Mouse (Mus musculus) adrenal gland, postnatal 10 days (tissue): ENCODE data around the gene Mrps18b. TPM values are rescaled to one million over a fixed set of nuclear protein-coding genes. Genes with fewer than 3 reads are reported as not detected.

Source experiments
- DNase-seq: peaks from one replicate; pipeline ENCODE4 v3.0.0; 2021; ENCODE audit warnings: mixed read lengths
- microRNA-seq: library from miRNA; unstranded; fragments of <30 nt; microRNA quantifications from one replicate; pipeline ENCODE4 v1.2.0, GENCODE M21; 2021
- total RNA-seq, 2 experiments: library from RNA; stranded (reverse); gene quantifications; 2 replicates each; pipeline ENCODE4 v1.2.3; 2021

Mrps18b gene
- total RNA-seq, 2 experiments from 2014 or later = 101 to 104 TPM

DNA sequence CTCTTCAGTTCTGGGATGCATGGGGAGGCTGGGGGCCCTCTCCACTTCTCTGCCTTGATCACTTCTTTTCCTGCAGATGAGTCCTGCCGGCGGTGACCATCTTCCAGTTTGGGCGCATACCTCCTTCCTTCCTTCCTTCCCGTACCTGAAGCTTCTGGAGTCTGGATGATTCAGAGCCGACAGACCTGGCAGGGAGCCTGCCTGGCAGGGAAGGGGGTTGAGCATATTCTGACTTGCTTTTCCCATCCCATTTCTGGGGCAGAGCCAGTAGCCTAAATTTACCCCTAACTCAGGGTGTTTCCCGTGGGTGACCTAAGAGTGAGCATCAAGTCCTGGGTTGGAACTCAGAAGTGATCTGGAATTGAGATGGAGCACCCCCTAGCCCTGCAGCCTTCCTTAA lies 41.5 kb downstream of the Mrps18b start:
- DNase-seq = no peak

DNA sequence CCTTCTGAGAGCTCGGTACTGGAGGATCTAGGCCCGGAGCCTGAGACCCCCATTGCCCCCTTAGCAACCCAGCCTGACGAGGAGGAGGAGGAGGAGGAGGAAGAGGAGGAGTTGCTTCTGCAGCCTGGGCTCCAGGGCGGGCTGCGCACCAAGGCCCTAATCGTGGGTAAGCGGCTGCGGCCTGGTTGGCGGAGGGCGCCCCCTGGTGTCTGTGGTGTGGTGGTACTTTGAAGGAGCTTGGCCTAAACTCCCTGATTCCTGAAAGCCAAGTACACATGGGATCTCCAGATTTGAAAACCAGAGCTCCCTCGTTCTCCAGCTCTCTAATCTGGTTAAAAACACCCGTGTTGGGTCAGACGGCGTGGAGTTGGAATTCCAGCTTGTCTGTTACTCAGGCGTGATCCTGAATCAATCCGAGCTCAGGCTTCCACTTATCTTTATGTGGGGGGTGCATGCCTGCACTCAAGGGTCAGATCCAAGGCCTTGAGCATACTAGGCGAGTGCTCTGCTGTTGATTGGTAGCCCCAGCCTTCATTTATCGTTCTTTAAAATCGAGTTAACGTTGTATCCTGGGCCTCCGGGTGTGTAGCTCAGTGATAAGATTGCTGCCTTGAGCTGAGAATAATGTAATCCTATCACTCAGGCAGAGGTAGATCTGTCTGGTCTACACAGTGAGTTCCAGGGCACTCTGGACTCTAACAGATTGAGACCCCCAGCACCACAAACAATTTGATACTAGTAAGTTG lies 42.2 kb downstream of the Mrps18b start:
- peak; percentile 95 for DNase-seq

DNA sequence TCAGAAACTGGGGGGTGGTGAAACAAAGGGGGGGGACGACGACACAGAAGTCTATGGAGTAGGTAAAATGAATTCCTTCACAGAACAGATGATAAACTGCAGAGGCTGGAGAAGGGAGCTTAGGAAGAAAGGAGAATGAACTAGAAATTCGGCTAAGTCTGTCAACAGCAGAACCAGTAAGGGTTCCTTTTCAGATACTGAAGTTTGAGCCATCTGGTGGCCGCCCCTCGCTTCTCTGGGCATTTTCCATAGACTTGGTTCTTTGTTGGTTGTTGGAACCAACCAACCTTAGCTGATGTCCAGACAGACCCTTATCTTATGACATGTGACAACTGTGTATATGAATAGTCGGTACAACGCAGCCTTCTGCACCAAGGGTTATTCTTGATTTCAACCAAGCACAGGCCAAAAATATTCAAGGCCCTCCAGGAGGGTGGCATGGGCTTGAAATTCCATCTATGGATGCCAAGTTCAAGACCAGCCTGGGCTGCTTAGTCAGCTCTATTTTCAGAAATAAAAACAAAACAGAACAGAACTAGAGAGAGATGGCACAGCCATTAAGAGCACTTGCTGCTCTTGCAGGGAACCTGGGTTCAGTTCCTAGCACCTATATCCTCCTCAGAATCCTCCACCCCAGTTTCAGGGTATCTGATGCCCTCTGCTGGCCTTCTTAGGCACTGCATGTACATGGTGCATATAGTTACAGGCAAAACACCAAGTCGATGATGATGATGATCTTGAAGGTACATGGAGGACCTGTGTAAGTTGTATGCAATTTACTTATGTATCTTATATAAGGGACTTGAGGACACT lies 45.1 kb downstream of the Mrps18b start:
- peak; percentile 48 for DNase-seq

DNA sequence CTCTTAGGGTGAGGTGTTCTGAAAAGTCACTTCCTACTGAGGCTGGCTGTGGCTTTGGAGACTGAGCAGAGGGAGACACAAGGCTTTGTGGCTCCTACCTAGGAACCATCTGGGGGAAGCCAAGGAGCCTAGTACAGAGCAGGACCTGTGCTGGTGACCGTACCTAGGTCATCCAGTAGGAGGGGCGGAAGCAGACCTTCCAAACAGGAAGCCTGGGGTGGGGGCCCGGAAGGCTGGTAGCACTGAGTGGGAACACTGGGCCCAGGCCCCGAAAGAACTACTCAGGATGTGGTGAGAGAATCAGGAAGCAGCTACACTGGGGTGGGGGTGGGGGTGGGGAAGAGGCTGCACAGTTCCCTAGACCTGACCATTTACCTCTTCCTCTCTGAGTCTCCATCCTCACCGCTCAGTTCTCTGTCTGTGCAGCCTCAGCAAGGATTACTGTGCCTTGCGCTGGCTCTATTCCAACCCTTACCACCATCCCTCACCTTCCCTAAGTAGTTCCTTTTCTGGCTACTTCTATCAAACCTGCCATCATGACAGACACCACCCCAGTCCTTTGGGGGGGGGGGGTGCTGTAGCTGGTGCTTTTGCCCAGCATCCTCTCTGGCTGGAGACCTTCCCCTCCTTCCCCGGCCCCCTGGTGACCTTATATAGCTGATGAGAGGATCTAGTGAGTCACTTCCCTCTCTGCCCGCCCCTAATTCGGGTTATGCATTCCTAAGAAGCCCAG lies 45.9 kb downstream of the Mrps18b start:
- DNase-seq = peak; percentile 69

DNA sequence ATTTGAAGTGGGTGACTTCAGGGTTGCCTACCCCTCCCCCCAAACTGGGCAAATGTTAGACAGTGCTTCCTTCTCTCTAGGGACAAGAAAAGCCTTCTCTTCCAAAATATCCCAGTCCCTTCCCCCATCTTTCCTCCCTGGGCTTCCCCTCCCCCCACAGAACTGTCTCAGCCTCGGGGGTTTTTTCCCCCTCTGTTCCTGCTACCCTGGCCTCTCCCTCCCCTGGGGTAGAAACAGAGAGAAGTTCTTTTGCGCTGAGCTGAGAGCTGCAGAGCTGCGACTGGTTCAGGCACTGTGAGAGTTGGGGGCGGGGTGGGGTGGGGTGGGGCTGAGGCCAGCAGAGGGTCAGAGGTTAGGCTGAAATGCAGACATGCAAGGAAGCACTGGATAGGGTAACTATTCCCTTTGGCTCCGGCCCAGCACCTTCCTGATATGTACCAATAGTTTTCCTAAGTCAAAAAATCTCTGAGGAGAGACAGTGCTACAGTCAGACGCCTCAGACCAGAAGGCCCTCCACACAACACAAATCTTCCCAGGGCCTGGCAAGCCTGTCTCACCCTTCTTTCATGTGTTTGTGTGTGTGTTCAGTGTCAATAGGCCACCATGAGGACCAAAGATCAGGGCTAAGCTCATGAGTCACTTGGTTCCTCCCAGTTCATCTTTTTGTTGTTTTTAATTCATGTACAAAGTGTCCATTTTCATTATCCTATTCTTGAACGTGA lies 46.7 kb downstream of the Mrps18b start:
- DNase-seq = peak; percentile 61

DNA sequence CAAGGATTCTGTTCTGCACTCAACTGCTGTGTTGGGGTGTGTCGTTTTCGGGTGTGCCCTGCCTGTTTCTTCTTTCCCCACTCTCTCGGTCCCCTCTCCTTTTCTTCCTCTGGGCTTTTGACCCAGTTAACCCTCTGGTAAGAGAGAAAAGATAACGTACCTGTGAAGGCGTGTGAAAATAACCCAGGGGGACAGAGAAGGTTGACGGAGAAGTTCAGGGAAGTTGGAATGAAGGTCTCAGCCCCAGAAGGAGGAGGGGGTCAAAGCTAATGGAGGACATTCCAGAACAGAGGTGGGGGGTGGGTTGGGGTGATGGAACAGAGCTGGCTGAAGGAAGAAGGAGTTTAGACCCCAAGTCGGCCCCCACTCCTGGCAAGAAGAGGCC lies 47.2 kb downstream of the Mrps18b start:
- no peak for DNase-seq

DNA sequence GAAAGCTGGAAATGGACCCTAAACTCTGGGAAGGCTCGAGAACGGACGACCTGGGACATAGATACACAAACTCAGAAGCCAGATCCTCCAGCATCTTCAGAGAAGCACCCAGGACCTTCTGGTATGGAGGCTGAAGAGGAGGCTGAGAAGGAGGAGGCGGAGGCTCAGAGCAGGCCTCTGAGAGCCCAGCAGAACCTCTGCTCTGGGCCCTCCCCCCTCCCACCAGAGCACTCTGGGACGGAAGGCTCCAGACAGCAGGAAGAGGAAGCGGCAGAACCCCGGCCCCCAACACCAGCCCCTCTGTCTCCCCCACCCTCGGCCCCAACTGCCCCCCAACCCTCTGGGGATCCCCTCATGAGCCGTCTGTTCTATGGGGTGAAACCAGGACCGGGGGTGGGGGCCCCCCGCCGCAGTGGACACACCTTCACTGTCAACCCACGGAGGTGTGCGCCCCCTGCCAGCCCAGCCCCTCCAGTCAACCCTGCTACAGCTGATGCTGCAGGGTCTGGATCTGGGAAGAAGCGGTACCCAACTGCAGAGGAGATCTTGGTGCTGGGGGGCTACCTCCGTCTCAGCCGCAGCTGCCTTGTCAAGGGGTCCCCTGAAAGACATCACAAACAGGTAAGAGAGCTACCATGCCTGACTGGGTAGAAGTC lies 47.9 kb downstream of the Mrps18b start:
- peak; percentile 46 for DNase-seq

DNA sequence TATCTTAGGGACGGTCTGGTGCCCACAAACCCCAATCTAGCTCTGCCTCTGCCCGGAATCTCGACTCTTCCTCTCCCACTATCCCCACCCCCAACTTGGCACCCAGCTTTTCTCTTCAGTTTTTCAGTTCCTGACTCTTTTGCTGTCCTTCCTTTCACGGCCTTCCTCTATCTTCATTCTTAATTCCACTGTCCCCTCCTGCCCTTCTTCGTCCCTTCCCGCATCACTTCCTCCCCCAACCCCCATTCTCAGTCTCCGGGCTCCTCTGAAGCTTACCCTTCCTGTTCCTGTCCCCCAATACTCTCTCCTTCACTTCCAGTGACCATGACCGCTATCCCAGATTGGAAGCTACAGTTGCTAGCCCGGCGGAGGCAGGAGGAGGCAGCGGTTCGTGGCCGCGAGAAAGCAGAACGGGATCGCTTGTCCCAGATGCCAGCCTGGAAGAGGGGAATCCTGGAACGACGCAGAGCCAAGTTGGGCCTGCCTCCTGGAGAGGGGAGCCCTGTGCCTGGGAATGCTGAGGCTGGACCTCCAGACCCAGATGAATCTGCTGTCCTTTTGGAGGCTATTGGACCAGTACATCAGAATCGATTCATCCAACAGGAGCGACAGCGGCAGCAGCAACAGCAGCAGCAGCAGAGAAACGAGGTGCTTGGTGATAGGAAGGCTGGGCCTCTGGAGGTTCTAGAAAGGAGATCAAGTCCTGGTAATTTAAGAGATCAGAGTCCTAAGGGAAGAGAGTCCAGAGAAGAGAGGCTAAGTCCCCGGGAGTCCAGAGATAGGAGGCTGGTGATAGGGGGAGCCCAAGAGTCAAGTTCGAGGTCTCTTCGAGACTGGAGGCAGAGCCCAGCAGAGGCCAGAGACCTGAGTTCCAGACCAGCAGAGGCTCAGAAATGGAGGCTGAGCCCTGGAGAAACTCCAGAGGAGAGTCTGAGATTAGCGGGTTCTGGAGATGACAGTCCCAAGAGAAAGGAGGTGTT lies 49.0 kb downstream of the Mrps18b start:
- DNase-seq = peak; percentile 59

DNA sequence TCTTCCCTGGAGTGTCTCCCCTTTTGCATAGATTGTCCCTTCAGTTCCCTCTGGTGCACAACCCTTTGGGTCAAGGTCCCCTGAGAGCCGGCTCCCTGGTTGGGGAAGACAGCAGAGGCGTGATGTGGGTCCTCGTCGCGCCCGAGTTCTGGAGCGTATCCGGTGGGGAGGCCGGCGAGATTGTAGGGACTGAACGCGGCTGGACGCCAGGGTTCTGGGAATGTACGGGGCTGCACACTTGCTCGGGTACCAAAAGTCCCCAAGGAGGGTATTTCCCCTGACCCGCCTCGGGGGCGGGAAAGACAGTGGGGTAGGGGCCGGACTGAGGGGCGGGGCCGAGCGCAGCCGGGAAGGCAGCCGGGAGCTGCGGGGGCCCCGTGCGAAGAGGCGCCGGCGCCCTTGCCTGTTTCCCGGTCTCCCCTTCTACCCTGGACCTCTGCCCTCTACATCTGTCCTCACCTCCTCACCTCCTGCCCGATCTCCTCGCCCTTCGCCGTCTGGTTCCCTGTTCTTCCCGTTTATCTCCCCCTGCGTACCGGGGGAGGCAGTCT lies 49.8 kb downstream of the Mrps18b start:
- DNase-seq = peak; percentile 81

DNA sequence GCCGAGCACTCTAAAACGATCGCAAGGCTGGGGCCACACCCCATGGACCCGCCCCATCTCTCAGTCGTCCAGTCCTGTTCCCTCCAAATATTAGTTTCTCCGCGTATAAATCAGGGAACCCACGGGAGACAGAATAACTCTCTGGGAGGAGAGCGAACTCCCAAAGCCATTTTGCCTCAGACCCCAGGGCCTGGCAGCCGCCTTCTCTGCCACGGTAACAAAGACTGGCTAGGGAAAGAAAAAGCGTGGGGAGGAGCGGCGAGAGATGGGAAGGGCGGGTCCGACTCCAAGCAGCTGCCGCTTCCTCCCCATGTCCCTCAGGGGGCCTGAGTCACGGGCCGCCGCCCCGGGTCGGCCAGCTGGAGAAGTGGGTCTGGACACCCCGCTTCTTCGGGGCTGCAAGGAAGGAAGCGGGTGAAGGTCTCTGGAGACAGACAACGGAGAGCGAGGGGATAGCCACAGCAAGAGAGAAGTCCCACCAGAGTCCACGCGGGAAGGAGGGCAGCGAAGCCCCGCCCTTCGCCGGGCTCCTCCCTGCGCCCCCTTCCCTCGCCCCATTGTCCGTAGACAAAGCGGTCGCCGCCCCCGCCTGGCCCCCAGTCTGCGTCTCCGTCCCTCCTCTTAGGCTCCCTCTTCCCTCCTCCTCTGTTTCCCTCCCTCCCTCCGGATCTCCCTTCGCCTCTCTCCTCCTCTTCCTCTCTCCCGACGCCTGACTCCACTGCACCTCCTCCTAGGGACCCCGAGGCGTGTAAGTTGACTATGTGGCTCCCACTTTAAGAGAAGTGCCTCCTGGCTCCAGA lies 50.5 kb downstream of the Mrps18b start, which contains the start of gene Ppp1r18:
Gene Ppp1r18 (plus strand): TSS at position 113 of the 800 bp plus-strand sequence.
- DNase-seq = peak; percentile 81

DNA sequence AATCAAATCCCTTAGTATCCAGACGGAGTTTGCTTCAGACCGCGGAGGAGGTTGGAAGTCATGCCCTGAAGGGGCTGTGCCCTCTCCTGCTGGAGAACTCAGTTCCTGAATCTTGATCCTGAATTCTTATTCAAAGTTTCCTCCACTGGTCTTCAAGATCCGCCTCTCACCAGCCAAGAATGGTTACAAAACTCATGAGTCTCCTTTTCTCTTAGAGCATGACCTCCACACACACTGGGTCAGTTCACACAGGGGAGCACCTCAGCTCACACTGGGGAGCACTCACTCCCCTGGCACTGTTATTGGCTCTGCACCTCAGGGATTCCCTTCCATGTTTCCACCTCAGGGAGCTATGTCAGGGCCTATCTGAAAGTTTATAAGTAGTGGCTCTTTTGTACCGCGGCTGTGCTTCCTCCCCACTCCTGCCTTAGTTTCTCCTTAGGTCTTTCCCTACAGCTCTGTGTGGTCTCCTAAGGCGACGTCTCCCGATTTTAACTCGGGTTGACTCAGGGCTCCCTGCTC lies 51.3 kb downstream of the Mrps18b start:
- peak; percentile 37 for DNase-seq

DNA sequence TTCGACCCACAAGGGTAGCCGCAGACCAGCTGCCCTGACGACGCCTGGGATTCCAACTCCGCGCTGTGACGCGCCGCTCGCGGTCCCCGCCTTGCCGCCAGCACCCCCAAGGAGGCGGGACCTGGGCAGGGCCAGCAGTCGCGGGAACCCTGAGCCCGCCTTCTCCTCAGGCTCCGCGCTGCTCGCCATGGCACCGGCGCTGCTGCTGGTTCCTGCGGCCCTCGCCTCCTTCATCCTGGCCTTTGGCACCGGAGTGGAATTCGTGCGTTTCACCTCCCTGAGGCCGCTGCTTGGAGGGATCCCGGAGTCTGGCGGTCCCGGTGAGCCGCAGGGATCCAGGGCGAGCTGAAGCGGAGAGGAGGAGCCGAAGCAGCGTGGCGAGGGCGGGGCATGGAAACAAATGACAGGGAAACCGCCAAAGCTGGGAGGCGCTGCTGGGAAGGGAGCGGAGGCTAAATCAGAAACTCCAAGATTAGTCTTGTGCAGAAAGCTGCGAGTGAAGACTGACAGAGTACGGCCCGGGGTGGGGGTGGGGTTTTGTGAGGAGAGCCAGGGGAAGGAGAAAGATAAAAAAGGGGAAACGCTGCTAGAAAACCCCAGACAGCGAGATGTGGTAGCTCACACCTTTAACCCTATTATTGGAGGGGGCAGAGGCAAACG lies 54.9 kb downstream of the Mrps18b start, which contains the start of gene Nrm:
Gene Nrm (plus strand): TSS at position 121 of the 660 bp plus-strand sequence.
- peak; percentile 93 for DNase-seq

DNA sequence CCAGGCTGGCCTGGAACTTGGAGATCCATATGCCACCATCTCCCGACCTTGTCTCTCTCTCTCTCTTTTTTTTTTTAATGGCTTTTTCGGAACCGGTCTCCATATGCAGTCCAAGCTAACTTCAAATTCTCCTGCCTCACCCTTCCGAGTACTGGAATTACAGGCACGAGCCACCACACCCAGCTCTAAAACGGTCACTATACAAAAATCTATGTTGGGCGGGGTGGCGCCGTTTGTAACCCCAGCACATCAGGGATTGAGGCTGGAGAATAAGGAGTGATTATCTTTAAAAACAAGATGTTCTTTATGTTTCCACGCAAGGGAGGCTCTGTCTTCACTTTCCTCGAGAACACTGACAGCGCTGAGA lies 55.4 kb downstream of the Mrps18b start:
- DNase-seq = no peak

Small RNA genes within 50 kb of the gene (microRNA-seq; reads per million reads assigned to microRNA genes)
- 1.4 reads per million for gene Gm28033
- gene Mir1894 = not detected
- 153 reads per million, percentile 51 among the genes with 10 or more reads in this experiment for gene Mir877

Other genes starting within 250 kb of the Mrps18b start
- gene Vars2, start 248.8 kb downstream of the Mrps18b start, total RNA-seq = 10 to 100 TPM; 49.2 to 66.4 TPM
- gene Gtf2h4, start 242.7 kb downstream of the Mrps18b start, total RNA-seq = 10 to 100 TPM; 27.6 to 32.2 TPM
- gene Ddr1, start 211.8 kb downstream of the Mrps18b start, total RNA-seq = 10 to 100 TPM; 33.7 to 39.6 TPM
- gene Ier3, start 94.7 kb downstream of the Mrps18b start, total RNA-seq = 10 to 100 TPM in 1 of 2 experiments, 1 to 10 TPM in 1; 7.6 to 19.0 TPM
- 10 to 100 TPM; 54.6 to 70.8 TPM for gene Flot1, start 93.2 kb downstream of the Mrps18b start, total RNA-seq
- 100 to 1,000 TPM; 351 to 404 TPM for gene Tubb5, start 78.1 kb downstream of the Mrps18b start, total RNA-seq
- 10 to 100 TPM; 21.9 to 27.1 TPM for gene Mdc1, start 74.9 kb downstream of the Mrps18b start, total RNA-seq
- 10 to 100 TPM; 12.7 to 18.3 TPM for gene Nrm, start 55.1 kb downstream of the Mrps18b start, total RNA-seq
- gene Ppp1r18, start 50.8 kb downstream of the Mrps18b start, total RNA-seq = 10 to 100 TPM; 35.4 to 35.6 TPM
- gene Dhx16, start 36.6 kb downstream of the Mrps18b start, total RNA-seq = 10 to 100 TPM; 36.8 to 38.0 TPM
- 10 to 100 TPM; 58.0 to 70.5 TPM for gene 2310061I04Rik, start 19.0 kb downstream of the Mrps18b start, total RNA-seq
- 10 to 100 TPM; 15.9 to 28.7 TPM for gene Atat1, start 6.3 kb downstream of the Mrps18b start, total RNA-seq
- gene Ppp1r10, start within 50 bp of the Mrps18b start, total RNA-seq = 10 to 100 TPM; 78.7 to 83.1 TPM
- 10 to 100 TPM; 72.7 to 78.3 TPM for gene Abcf1, start 53.4 kb upstream of the Mrps18b start, total RNA-seq
- gene Gnl1, start 63.5 kb upstream of the Mrps18b start, total RNA-seq = 10 to 100 TPM; 41.5 to 42.9 TPM
- gene Prr3, start 63.8 kb upstream of the Mrps18b start, total RNA-seq = 10 to 100 TPM; 16.7 to 28.8 TPM
- gene H2-T24, start 104.2 kb upstream of the Mrps18b start, total RNA-seq = 1 to 10 TPM; 2.9 to 3.9 TPM
- 10 to 100 TPM; 55.7 to 82.7 TPM for gene H2-T23, start 116.5 kb upstream of the Mrps18b start, total RNA-seq
- 10 to 100 TPM; 23.5 to 25.4 TPM for gene H2-T22, start 126.4 kb upstream of the Mrps18b start, total RNA-seq
- gene Gm6034, start 126.6 kb upstream of the Mrps18b start, total RNA-seq = not detected
- 1 to 10 TPM; 2.4 to 2.5 TPM for gene Gm11127, start 142.0 kb upstream of the Mrps18b start, total RNA-seq
- not detected for gene Gm19684, start 205.3 kb upstream of the Mrps18b start, total RNA-seq
- gene Gm7030, start 213.0 kb upstream of the Mrps18b start, total RNA-seq = not detected